Mouse (Mus musculus) erythroblast, embryonic 14.5 days (primary cell): ENCODE data around the gene Lhx5.

Experiments used
- GATA1 ChIP-seq: IDR thresholded peaks from 2 replicates; pipeline ENCODE4 v1.6.1; 2012; ENCODE audit warnings: low read length, inconsistent platforms, mixed read lengths
- TAL1 ChIP-seq: IDR thresholded peaks from 3 replicates; pipeline ENCODE4 v1.6.1; 2012; ENCODE audit warnings: low read length, inconsistent platforms, mixed read lengths

DNA sequence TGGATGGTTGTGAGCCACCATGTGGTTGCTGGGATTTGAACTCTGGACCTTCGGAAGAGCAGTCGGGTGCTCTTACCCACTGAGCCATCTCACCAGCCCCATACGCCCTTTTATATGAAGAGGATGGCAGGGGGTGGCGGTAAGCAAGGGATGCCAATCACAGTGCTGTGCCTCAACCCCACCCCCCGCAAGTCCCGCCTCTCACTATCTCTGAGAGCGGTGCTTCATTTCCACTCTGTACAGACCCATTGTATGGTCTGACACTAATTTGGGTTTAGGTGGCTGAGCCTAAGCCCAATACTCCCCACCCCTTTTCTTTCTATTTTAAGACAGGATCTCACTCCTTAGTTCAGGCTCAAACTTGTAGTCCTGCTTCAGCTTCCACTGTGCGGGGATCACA, 44.4 kb downstream of the Lhx5 start:
- TF ChIP-seq TAL1 (no peak), GATA1 (no peak)
